Mouse (Mus musculus): ENCODE measurements around the gene Intu.

The Intu gene

GRCm38 (mm10) chr3:40738381-40738912 is 207.4 kb downstream of the Intu start:
- in situ Hi-C loops (cut with MboI; ENCODE audit: low pct_unique_long_range_greater_than_20kb in 1 of 2, low sequenced_read_pairs in 2 of 2, unreplicated experiment in 1 of 2) = no loop called here

DNA sequence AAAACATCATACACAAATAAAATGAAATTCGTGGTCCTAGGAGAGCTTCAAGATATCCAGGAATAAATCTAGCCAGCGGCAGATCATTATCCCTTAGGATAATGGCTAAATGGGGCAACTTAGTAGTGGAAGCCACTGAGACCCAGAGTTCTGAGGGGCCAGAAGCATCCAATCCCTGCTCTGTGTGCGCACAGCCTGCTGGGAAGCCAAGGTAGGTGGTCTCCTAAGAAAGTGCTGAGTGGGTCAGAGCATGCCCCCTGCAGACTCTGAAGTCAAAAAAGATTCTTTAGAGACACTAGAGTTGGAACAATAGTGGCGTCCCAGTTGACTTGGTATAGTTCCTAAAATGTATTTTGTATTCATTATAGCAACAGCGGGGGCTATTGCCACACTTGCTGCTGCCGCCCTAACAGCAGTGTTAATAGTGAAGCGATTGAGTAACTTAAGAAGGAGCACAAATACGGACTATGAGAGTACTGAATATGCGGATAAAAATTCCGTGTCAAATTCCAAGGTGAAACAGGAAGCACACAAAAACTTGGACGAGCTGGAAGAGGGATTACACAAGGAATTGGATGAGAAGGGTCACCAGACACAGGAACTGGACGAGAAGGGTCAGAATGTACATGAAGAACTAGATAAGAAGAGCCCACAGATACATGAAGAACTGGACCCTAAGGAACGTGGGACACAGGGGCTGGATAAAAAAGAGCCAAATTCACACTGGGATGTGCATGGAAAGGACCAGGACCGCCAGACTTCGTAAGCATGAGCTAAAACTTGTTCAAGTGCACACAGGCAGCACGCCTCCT is 213.1 kb downstream of the Intu start, which contains the start of gene Hspa4l:
Hspa4l (plus strand) TSS at position 472 of the 812 bp plus-strand sequence.
- in situ Hi-C loops (cut with MboI; ENCODE audit: low pct_unique_long_range_greater_than_20kb in 1 of 2, low sequenced_read_pairs in 2 of 2, unreplicated experiment in 1 of 2) = no loop called here

GRCm38 (mm10) chr3:40744836-40745660 is 214.0 kb downstream of the Intu start:
- in situ Hi-C loops (cut with MboI; ENCODE audit: low pct_unique_long_range_greater_than_20kb in 1 of 2, low sequenced_read_pairs in 2 of 2, unreplicated experiment in 1 of 2) = no loop called here

DNA sequence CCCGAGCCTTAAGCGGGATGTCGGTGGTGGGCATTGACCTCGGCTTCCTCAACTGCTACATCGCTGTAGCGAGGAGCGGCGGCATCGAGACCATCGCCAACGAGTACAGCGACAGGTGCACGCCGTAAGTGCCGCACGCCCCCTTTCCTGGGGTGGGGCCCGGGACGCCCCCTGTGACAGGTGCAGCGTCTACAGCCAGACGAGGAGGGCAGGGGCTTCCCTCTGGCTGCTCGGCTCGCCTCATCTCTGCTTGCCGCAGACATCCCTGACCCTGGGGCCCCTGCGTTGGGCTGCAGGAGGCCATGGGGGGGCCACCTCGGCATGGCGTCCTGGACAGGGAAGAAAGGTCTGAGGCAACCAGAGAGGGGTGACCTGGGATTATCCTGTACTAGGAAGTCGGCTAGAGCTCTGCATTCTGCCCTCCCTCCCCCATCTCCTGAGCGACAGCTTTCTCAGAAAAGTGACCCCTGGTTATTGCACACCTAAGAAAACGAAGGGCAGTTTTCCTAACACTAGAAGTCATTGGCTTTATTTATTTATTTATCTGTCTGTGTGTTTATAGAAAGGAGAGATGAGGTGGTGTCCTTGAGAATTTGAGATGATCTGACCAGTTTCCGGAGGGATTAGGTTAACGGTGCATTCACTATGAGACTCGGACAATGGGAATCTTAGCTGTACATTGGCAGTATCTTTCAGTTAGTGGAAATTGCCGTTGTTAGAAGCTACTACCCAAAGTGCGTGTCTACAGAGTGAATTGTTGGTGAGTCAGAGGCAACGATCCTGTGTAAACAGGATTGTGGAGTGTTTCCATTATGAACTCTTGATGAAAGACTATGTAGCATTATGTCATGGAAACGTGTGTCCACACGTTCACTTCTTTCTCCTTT is 214.8 kb downstream of the Intu start:
- in situ Hi-C loops (cut with MboI; ENCODE audit: low pct_unique_long_range_greater_than_20kb in 1 of 2, low sequenced_read_pairs in 2 of 2, unreplicated experiment in 1 of 2) = no loop called here
